Mouse (Mus musculus): ENCODE data around the gene Gm21117. TPM values are rescaled to one million over a fixed set of nuclear protein-coding genes. Genes with fewer than 3 reads are reported as not detected.
"Not testable (repeated sequence)": the region's sequence is repeated elsewhere in the genome, so short reads cannot be mapped to it uniquely, and the experiment has no call there.

Gm21117 gene
- total RNA-seq (2022) = not detected

DNA sequence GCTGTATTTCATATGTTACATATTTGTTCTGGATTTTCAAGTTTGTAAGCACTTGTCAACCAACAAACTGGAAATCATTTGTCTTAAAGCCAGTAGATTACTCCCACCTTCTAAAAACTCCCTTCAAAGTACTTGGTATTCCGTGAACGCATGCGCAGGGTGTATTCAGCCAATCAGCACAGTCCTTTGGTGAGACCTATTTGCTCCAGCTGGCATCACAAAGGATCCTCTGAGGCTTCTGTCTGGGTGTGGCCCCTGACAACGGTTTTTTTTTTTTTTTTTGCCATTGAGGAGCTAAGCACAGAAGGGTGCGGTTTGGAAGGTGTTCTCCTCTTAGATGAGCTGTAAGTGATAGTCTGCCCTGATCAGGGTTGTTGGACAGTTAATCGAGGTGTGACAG, at the start of gene Gm21117:
Gene Gm21117 (plus strand): TSS at position 301 of the 400 bp plus-strand sequence.
- DNase-seq (ENCODE audit: low spot score) = not testable (repeated sequence)

Measured in heart, adult 8-10 months (tissue).